Mouse (Mus musculus) thymus, adult 2 months (tissue): ENCODE results near the gene Sec61a1. TPM values are rescaled to one million over a fixed set of nuclear protein-coding genes. Genes with fewer than 3 reads are reported as not detected.

ENCODE experiments used
- DNase-seq: peaks from one replicate; pipeline ENCODE4 v3.0.0; 2021
- H3K27ac ChIP-seq: fragments of 200-500 bp; 2 replicates; pipeline ENCODE4 v1.5.1; 2012; ENCODE audit warnings: low read length, control low read depth; ENCODE audit not compliant: control insufficient read depth, insufficient read depth
- H3K27me3 ChIP-seq: fragments of 200-500 bp; 2 replicates; pipeline ENCODE4 v1.6.1; 2012; ENCODE audit warnings: mild to moderate bottlenecking, low read length, moderate library complexity, mixed read lengths; ENCODE audit not compliant: control insufficient read depth, insufficient read depth
- H3K36me3 ChIP-seq: fragments of 200-500 bp; 2 replicates; pipeline ENCODE4 v1.6.1; 2012; ENCODE audit warnings: mild to moderate bottlenecking, low read length, moderate library complexity; ENCODE audit not compliant: control insufficient read depth, insufficient read depth
- H3K4me1 ChIP-seq: fragments of 200-500 bp; replicated peaks from 2 replicates; pipeline ENCODE4 v1.6.1; 2012; ENCODE audit warnings: low read length; ENCODE audit not compliant: control insufficient read depth, insufficient read depth
- H3K4me3 ChIP-seq: fragments of 200-500 bp; 2 replicates; pipeline ENCODE4 v1.5.1; 2012; ENCODE audit warnings: mild to moderate bottlenecking, low read length, control low read depth, moderate library complexity; ENCODE audit not compliant: control insufficient read depth, insufficient read depth
- CTCF ChIP-seq: fragments of 200-500 bp; IDR thresholded peaks from 2 replicates; pipeline ENCODE4 v1.5.1; 2012; ENCODE audit warnings: mild to moderate bottlenecking, control low read depth, low read length, moderate library complexity, borderline replicate concordance; ENCODE audit not compliant: control insufficient read depth, poor library complexity, insufficient read depth; ENCODE audit errors: extremely low read depth
- POLR2A ChIP-seq: fragments of 200-500 bp; IDR thresholded peaks from 2 replicates; pipeline ENCODE4 v1.6.1; 2012; ENCODE audit warnings: mild to moderate bottlenecking, low read length, control low read depth, moderate library complexity; ENCODE audit not compliant: control insufficient read depth, poor library complexity, insufficient read depth; ENCODE audit errors: extremely low read depth
- WGBS: fragments of 180-500 bp; shearing (Covaris S2); methylation state at CpG from one replicate; pipeline ENCODE4 v1.1.7; 2018; 5-methylcytosine and 5-hydroxymethylcytosine counted together
- polyA plus RNA-seq: library from polyadenylated mRNA; depleted of rRNA; stranded (reverse); fragments of >200 nt; gene quantifications from 2 replicates; pipeline ENCODE4 v1.2.3, GENCODE M21; 2012; rRNA removed

The Sec61a1 gene
- polyA plus RNA-seq, 1 experiment: 287 TPM

GRCm38 (mm10) chr6:88454545-88454944, 64.2 kb downstream of the Sec61a1 start:
- 95% methylated on average over 2 of the region's 2 CpGs for WGBS
- Histone ChIP-seq H3K27me3 (no peaks in the 10 kb centered on the region), H3K27ac (no peak overlapping the region), H3K36me3 (no peaks in the 10 kb centered on the region), H3K4me1 (no peaks in the 10 kb centered on the region), H3K4me3 (no peak overlapping the region)
- no peak for TF ChIP-seq CTCF
- no peak for TF ChIP-seq POLR2A
- DNase-seq: no peak

Other genes starting within 250 kb of the Sec61a1 start
- gene Eefsec, start 72.4 kb downstream of the Sec61a1 start, polyA plus RNA-seq: 79.5 and 83.6 TPM in 2 replicates
- gene Ruvbl1, start 53.5 kb downstream of the Sec61a1 start, polyA plus RNA-seq: 52.1 and 52.2 TPM in 2 replicates
- 0.06 and 1.1 TPM in 2 replicates for gene Kbtbd12, start 119.0 kb upstream of the Sec61a1 start, polyA plus RNA-seq
- 60.3 and 61.4 TPM in 2 replicates for gene Mgll, start 205.5 kb upstream of the Sec61a1 start, polyA plus RNA-seq